Mouse (Mus musculus): ENCODE data around the gene Baiap2l2.

DNA sequence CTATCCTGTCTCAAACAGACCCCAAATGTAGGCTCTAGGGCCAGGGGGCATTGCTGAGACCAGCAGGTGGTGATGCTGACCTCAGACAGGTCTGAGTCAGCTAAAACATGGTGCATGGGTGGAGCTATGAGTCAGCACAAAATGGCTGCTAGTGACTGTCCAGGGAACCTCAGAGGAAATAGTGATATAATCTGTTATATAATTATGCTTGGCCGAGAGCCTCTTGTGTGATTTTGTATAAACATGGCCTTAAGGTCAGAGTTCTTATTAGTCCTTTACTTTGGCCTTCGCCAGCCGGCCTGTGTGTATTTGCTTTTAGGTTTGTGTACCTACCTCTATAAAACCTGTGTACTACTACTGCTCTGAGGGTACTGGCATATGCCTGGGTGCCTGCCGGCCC lies 48.1 kb upstream of the Baiap2l2 start:
- no peak for TF ChIP-seq CTCF (IDR thresholded peaks at IDR 0.05; ENCODE audit: low read depth, low read length)
- TF ChIP-seq GATA2 (IDR thresholded peaks at IDR 0.05; ENCODE audit: borderline replicate concordance, low read depth, low read length) = no peak
- no peak for TF ChIP-seq TAL1 (conservative IDR thresholded peaks at IDR 0.05; ENCODE audit: low read depth, low read length)
- TF ChIP-seq GATA1 (IDR thresholded peaks at IDR 0.05; ENCODE audit: borderline replicate concordance, low read length) = no peak

Data from G1E (cell line).